Mouse (Mus musculus): Measurements from ENCODE around the gene Lrwd1. TPM values are rescaled to one million over a fixed set of nuclear protein-coding genes. Genes with fewer than 3 reads are reported as not detected.

The Lrwd1 gene
- polyA plus RNA-seq, 1 experiment from 2014 or later, result 18.1 TPM

GRCm38 (mm10) chr5:136084891-136085651 is 50.8 kb downstream of the Lrwd1 start:
- peak overlapping the region; percentile 93 for H3K4me2 ChIP-seq
- H3K9ac ChIP-seq, result peak overlapping the region; percentile 79; the same call in 1 of the 2 replicates
- H3K4me3 ChIP-seq, result peak overlapping the region; percentile 60
- no peak for ATAC-seq (ENCODE audit: extremely low read depth, insufficient number of reproducible peaks, low FRiP score, low TSS enrichment)
- H3K27me3 ChIP-seq (replicated peaks), result peaks cover 61% of the 10 kb centered on the region
- WGBS, result 16% methylated on average over 20 of the region's 21 CpGs
- H3K9me3 ChIP-seq, result no peaks in the 10 kb centered on the region
- no peaks in the 10 kb centered on the region for H3K36me3 ChIP-seq
- no peak overlapping the region for H3K27ac ChIP-seq (replicated peaks)
- peaks cover 12% of the 10 kb centered on the region for H3K4me1 ChIP-seq

DNA sequence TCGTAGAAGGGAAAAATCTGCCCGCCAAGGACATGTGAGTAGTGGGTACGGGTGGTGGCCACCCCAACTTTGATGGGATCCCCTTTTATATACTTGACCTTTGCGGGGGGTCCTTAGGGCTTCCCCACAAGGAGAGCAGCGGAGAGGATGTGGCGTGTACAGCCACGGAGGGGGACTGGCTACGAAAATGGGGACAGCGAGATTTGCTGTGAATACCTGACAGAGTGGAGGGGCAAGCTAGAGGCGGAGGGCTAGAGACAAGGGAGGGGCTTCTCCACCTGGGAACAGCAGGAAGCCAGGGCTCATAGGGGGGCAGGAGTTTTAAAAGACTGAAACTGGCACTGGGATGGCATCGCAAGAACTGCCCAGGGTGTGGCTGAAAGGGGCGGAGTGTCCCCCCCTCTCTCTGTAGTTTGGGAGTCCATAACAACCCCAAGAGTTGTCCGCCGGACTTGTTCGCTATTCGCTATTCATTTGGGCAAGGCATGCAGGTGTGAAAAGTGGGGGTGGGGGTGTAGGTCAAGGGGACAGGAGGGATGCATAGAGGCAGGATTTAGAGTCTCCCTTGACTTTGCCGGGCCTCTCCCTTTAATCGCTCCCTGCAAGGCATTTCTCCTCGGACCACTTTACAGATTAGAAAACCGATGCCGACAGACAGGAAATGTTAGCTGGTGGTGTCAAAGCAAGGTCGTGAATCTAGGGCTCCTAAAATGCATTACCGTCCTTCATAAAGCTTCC is 51.6 kb downstream of the Lrwd1 start:
- peaks cover 55% of the 10 kb centered on the region for H3K27me3 ChIP-seq (replicated peaks)
- no peaks in the 10 kb centered on the region for H3K36me3 ChIP-seq
- peak overlapping the region; percentile 60 for H3K4me3 ChIP-seq
- H3K27ac ChIP-seq (replicated peaks), result no peak overlapping the region
- no peak for ATAC-seq (ENCODE audit: extremely low read depth, insufficient number of reproducible peaks, low FRiP score, low TSS enrichment)
- peaks cover 12% of the 10 kb centered on the region for H3K4me1 ChIP-seq
- peak overlapping the region; percentile 93 for H3K4me2 ChIP-seq
- peak overlapping the region; percentile 79 for H3K9ac ChIP-seq
- 1% methylated on average over 23 of the region's 23 CpGs for WGBS
- H3K9me3 ChIP-seq, result no peaks in the 10 kb centered on the region

DNA sequence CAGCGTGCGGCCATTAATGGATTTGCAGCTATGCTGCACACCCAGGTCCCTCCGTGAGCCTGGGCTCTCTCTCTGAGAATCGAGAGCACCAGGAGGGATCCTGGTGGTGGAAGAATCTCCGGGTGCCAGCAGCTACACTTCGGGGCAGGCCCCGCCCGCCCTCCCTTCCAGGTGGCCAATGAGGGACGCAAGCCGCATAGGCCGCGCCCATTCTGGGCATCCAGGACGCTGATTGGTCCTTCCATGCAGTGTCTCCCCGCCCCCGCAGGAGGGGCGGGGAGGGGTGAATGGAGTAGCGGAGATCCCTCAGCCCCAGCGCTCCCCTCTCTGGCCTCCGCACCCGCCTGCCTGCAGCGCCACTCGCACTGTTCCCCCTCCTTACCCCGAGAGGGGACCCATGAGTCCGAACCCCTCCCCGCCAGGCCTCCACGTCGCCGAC is 52.2 kb downstream of the Lrwd1 start, which contains the start of gene Rasa4:
TSS of gene Rasa4 (plus strand) at position 248 of the 439 bp plus-strand sequence.
- peak within 1 kb of the TSS; percentile 93 for H3K4me2 ChIP-seq
- no peaks in the 10 kb centered on the region for H3K36me3 ChIP-seq
- peak; percentile 95 for ATAC-seq (ENCODE audit: extremely low read depth, insufficient number of reproducible peaks, low FRiP score, low TSS enrichment)
- H3K4me3 ChIP-seq, result peak within 1 kb of the TSS; percentile 60
- peak within 1 kb of the TSS; percentile 79 for H3K9ac ChIP-seq
- H3K9me3 ChIP-seq, result no peaks in the 10 kb centered on the region
- peaks cover 49% of the 10 kb centered on the region for H3K27me3 ChIP-seq (replicated peaks)
- H3K4me1 ChIP-seq, result peaks cover 12% of the 10 kb centered on the region
- H3K27ac ChIP-seq (replicated peaks), result no peak within 1 kb of the TSS
- under 1% methylated on average over 27 of the region's 28 CpGs for WGBS

DNA sequence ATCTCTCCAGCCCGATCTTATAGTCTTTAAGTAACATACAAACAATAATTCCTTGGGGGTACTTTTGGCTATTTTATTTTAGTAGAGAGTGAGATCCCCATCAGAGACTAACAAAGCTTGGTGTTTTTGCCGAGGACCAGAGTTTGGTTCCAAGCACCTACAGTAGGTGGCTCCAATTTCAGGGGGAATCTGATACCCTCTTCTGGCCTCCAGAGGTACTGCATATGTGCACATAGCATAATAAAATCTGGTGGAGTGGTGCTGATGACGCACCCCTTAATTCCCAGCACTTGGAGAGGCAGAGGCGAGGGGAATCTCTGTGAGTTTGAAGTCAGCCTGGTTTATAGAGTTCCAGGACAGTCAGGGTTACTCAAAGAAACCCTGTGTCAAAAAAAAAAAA is 53.5 kb downstream of the Lrwd1 start:
- Histone ChIP-seq H3K4me2 (no peak overlapping the region), H3K9me3 (no peaks in the 10 kb centered on the region), H3K4me1 (peaks cover 12% of the 10 kb centered on the region), H3K27ac (replicated peaks) (no peak overlapping the region), H3K4me3 (no peak overlapping the region), H3K27me3 (replicated peaks) (peaks cover 40% of the 10 kb centered on the region), H3K36me3 (no peaks in the 10 kb centered on the region), H3K9ac (no peak overlapping the region)
- WGBS, result 77% methylated on average over 4 of the region's 4 CpGs
- ATAC-seq (ENCODE audit: extremely low read depth, insufficient number of reproducible peaks, low FRiP score, low TSS enrichment), result no peak

DNA sequence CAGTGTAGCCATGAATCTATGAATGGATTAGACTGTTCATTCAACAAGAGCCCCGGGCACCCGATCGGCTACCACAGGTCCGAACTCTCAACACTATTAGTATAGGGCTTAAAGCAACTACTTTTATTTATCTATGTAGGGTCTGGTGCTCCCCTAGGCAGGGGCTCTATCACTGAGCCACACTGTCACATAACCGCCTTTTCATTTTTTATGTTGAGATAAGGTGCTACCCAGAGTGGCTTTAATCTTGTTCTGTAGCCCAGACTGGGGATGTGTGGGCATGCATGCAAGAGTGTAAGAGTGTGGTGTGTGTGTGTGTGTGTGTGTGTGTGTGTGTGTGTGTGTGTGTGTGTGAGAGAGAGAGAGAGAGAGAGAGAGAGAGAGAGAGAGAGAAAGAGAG is 57.7 kb downstream of the Lrwd1 start:
- no peak for ATAC-seq (ENCODE audit: extremely low read depth, insufficient number of reproducible peaks, low FRiP score, low TSS enrichment)

GRCm38 (mm10) chr5:136077001-136077550 is 58.8 kb downstream of the Lrwd1 start:
- 0 out of 2 replicates have a peak, but pooled peaks cover 5% of the 10 kb centered on the region for H3K27me3 ChIP-seq (replicated peaks)
- WGBS, result 77% methylated on average over 9 of the region's 9 CpGs
- H3K36me3 ChIP-seq, result no peaks in the 10 kb centered on the region
- H3K9ac ChIP-seq, result no peak overlapping the region
- no peak for ATAC-seq (ENCODE audit: extremely low read depth, insufficient number of reproducible peaks, low FRiP score, low TSS enrichment)
- no peak overlapping the region for H3K27ac ChIP-seq (replicated peaks)
- peaks cover 13% of the 10 kb centered on the region for H3K4me1 ChIP-seq
- no peaks in the 10 kb centered on the region for H3K9me3 ChIP-seq
- no peak overlapping the region for H3K4me3 ChIP-seq
- no peak overlapping the region for H3K4me2 ChIP-seq

More for the DNA sequence above, 57.7 kb downstream of the Lrwd1 start:
- H3K36me3 ChIP-seq, result no peaks in the 10 kb centered on the region
- no peak overlapping the region for H3K4me2 ChIP-seq
- no peak overlapping the region for H3K4me3 ChIP-seq
- peaks cover 9% of the 10 kb centered on the region for H3K4me1 ChIP-seq
- 0 out of 2 replicates have a peak, but pooled peaks cover 5% of the 10 kb centered on the region for H3K27me3 ChIP-seq (replicated peaks)
- H3K9ac ChIP-seq, result no peak overlapping the region
- H3K27ac ChIP-seq (replicated peaks), result no peak overlapping the region
- 91% methylated on average over 5 of the region's 5 CpGs for WGBS
- H3K9me3 ChIP-seq, result no peaks in the 10 kb centered on the region

DNA sequence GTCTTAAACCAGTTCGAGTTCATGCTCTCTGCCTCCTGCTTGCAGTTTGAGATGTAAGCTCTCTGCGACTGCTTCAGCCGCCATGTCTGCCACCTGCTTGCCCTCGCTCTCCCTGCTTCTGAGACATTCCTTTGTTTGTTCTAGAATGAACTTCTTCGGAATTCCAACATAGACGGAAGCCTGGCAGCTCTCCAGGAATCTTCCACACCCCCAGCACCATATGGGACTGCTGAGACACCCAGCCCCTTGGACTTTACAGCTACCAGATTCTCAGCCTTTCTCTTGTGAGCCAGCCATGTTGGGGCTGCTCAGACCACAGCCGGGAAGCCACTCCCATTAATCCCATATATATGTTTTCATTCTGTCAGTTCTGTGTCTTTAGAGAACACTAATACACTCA is 59.6 kb downstream of the Lrwd1 start:
- H3K4me3 ChIP-seq, result no peak overlapping the region
- H3K9me3 ChIP-seq, result no peaks in the 10 kb centered on the region
- 41% methylated on average over 7 of the region's 7 CpGs for WGBS
- H3K36me3 ChIP-seq, result no peaks in the 10 kb centered on the region
- no peak overlapping the region for H3K9ac ChIP-seq
- H3K4me2 ChIP-seq, result no peak overlapping the region
- no peak overlapping the region for H3K27ac ChIP-seq (replicated peaks)
- ATAC-seq (ENCODE audit: extremely low read depth, insufficient number of reproducible peaks, low FRiP score, low TSS enrichment), result no peak
- peaks cover 13% of the 10 kb centered on the region for H3K4me1 ChIP-seq
- peaks cover 5% of the 10 kb centered on the region; the same call in 1 of the 2 replicates for H3K27me3 ChIP-seq (replicated peaks)

GRCm38 (mm10) chr5:136075076-136075475 is 60.8 kb downstream of the Lrwd1 start:
- Histone ChIP-seq H3K27me3 (replicated peaks) (no peaks in the 10 kb centered on the region; the same call in 1 of the 2 replicates), H3K36me3 (no peaks in the 10 kb centered on the region), H3K4me1 (peaks cover 13% of the 10 kb centered on the region), H3K9ac (no peak overlapping the region), H3K27ac (replicated peaks) (no peak overlapping the region), H3K4me3 (no peak overlapping the region), H3K9me3 (no peaks in the 10 kb centered on the region), H3K4me2 (no peak overlapping the region)
- 52% methylated on average over 5 of the region's 5 CpGs for WGBS
- ATAC-seq (ENCODE audit: extremely low read depth, insufficient number of reproducible peaks, low FRiP score, low TSS enrichment), result no peak

DNA sequence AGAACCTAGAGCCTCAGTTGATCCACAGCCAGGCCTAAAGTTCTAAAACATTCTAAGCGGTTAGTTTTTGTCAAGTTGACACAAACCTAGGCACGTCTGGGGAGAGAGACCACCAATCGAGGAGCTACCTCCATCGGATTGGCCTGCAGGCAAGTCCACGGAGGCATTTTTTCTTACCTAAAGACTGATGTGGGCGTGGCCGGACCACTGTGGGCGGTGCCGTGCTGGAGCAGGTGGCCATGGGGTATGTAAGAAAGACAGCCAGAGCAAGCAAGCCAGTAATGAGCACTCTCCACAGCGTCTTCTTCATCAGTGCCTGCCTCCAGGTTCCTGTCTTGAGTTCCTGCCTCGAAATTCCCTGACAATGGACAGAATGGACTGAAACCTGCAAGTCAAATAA is 62.3 kb downstream of the Lrwd1 start:
- no peak overlapping the region for H3K9ac ChIP-seq
- ATAC-seq (ENCODE audit: extremely low read depth, insufficient number of reproducible peaks, low FRiP score, low TSS enrichment), result no peak
- H3K36me3 ChIP-seq, result no peaks in the 10 kb centered on the region
- no peak overlapping the region for H3K27ac ChIP-seq (replicated peaks)
- H3K4me1 ChIP-seq, result peaks cover 13% of the 10 kb centered on the region
- peaks cover 4% of the 10 kb centered on the region; the same call in 1 of the 2 replicates for H3K27me3 ChIP-seq (replicated peaks)
- no peak overlapping the region for H3K4me2 ChIP-seq
- WGBS, result 61% methylated on average over 11 of the region's 11 CpGs
- no peaks in the 10 kb centered on the region for H3K9me3 ChIP-seq
- H3K4me3 ChIP-seq, result no peak overlapping the region

GRCm38 (mm10) chr5:136073051-136073450 is 62.8 kb downstream of the Lrwd1 start:
- Histone ChIP-seq H3K36me3 (no peaks in the 10 kb centered on the region), H3K9ac (no peak overlapping the region), H3K4me3 (no peak overlapping the region), H3K4me1 (peaks cover 13% of the 10 kb centered on the region), H3K9me3 (no peaks in the 10 kb centered on the region), H3K4me2 (no peak overlapping the region), H3K27me3 (replicated peaks) (peaks cover 6% of the 10 kb centered on the region; the same call in 1 of the 2 replicates), H3K27ac (replicated peaks) (no peak overlapping the region)
- WGBS, result 56% methylated on average over 6 of the region's 6 CpGs
- ATAC-seq (ENCODE audit: extremely low read depth, insufficient number of reproducible peaks, low FRiP score, low TSS enrichment), result no peak

Measured in heart, embryonic 13.5 days (tissue).